In the genomic region with DNA sequence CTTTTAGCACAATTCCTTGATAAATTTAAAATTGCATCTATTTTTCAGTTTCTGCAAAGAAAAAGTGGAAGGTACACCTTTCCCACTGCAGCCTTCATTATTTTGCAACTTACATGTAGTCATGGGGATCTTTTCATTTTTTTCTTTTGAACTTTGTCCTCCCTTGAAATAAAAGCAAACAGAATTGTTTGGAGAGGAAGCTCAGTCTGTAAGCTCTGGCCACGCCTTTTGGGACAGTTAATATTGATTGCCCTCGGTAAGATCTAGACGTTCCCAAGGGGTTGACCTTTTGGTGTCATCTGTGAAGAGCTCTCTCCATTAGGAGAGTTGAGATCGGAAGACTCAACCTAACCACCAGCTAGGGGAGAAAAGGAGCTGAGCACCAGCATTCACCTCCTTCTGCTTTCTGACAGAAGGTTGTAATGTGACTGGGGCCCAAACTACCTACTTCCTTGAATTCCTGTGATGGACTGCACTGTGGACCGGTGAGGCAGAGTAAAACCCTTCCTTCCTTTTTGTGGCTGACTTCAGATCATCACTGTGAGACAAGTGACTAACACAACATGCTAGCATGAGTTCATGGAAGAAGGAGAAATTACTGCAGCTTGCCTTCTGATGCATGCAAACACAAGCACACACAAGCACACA, we compare ENCODE assay signal across 14 mouse cellular contexts.
"Had no signal": no experiment of that assay in that cellular context is flagged by ENCODE, and none has a peak within 500 bp of the region (broad histone marks: within the 10 kb centered on the region; RNA-seq: fewer than 3 reads in every experiment).

No protein-coding gene starts in this region.

- H3K4me1 ChIP-seq: limb, embryonic 13.5 days; midbrain, embryonic 10.5 days; neural tube, embryonic 12.5 days had no signal

- DNase-seq: kidney, adult 18-20 months; kidney, postnatal 25 days; left cerebral cortex, postnatal 4 days; lung, adult 2 months; lung, postnatal 36 days; midbrain, embryonic 14.5 days; right cerebral cortex, postnatal 4 days; spleen, adult 18-20 months had no signal

- H3K27ac ChIP-seq: hindbrain, embryonic 14.5 days; limb, embryonic 13.5 days; midbrain, embryonic 10.5 days; neural tube, embryonic 12.5 days had no signal

- ATAC-seq: lung, postnatal 0 days had no signal

- H3K9ac ChIP-seq: hindbrain, embryonic 14.5 days; limb, embryonic 13.5 days; neural tube, embryonic 12.5 days had no signal

- H3K36me3 ChIP-seq: limb, embryonic 13.5 days; midbrain, embryonic 10.5 days; neural tube, embryonic 12.5 days had no signal

- H3K9me3 ChIP-seq: limb, embryonic 13.5 days; midbrain, embryonic 10.5 days; neural tube, embryonic 12.5 days had no signal

- H3K4me2 ChIP-seq: hindbrain, embryonic 14.5 days; limb, embryonic 13.5 days; neural tube, embryonic 12.5 days had no signal

- H3K4me3 ChIP-seq: limb, embryonic 13.5 days; midbrain, embryonic 10.5 days; myocyte; neural tube, embryonic 12.5 days had no signal

- H3K27me3 ChIP-seq: limb, embryonic 13.5 days; neural tube, embryonic 12.5 days had no signal
